Mouse (Mus musculus) left cerebral cortex, adult 11 months (tissue): ENCODE measurements around the gene Rpl18a.
"Not testable (repeated sequence)": the region's sequence is repeated elsewhere in the genome, so short reads cannot be mapped to it uniquely, and the experiment has no call there.

ENCODE experiments used
- DNase-seq: peaks from one replicate; pipeline ENCODE4 v3.0.0; 2022; ENCODE audit warnings: low spot score

The Rpl18a gene

DNA sequence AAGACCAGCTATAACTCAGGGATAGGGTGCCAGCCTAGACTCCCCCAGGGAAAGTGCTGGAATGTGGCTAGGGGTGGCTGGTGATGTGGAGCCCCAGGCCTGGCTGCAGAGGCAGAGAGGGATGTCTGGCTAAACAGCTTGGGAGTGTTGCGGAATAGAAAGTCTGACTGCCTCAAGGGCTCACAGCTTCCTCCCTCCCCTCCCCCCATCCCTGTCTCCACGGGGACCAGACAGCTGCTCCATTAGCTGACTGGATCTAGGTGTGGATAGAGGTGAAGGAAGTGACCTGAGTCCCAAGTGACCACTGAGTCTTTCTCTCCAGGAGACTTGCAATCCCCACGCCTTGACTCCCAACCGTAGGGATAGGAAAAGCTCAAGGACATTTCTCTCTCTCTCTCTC is 5.9 kb upstream of the Rpl18a start:
- no peak for DNase-seq

DNA sequence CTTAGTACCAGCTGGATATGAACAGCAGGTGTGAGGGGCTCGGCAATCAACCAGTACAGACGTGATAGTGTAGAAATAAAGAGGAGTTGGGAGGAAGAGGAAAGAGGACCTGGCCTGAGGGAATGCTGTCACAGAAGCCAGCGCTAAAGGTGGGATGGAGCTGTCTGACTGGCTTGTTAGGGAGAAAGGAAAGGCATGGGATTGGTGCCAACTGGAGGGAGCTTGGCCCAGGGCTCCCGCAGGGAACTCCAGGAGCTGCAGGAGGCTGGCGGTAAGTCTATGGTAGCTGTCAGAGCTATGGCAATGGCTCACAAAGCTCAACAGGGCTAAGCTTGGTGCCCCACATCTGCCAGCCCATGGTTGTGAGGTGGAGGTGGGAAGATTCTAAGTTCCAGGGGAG is 5.0 kb upstream of the Rpl18a start:
- DNase-seq: no peak

DNA sequence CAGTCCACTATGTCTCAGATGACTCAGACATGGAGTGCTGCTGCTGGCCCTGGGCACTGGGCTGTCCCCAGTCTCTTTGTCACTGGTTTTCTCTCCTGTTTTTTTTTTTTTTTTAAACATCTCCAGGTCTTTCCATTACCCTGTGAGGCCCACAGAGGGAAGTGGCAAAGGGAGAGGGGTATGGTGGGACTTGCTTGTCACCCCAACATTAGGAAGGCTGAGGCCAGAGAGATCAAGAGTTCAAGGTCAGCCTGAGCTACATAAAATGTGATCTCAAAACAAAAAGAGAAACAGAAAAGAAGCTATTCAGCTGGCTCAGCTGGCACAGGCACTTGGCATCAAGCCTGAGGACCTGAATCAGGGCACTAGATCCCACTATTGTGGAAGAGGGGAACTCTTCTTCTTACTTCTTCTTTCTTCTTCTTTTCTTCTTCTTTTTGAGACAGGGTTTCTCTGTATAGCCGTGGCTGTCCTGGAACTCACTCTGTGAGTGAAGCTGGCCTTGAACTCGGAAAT is 3.7 kb upstream of the Rpl18a start:
- no peak for DNase-seq

DNA sequence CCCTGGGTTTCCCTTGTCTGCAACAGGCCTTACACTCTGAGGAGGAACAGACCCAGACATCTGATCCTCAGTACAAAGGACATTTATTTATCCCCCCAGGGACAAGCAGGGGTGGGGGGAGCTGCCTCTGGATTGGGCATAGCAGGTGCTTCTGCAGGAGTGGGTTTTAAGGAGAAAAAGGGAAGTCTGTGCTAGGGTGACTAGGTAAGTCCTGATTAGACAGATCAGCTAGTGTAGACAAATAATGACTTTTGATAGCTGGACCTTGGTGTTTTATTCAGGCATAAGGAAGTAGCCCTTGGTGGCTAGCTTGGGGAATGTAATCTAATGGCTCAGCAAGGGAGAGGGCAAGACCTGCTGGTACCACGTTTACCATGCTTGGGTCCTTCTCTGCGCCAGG is 2.0 kb upstream of the Rpl18a start:
- DNase-seq: no peak

DNA sequence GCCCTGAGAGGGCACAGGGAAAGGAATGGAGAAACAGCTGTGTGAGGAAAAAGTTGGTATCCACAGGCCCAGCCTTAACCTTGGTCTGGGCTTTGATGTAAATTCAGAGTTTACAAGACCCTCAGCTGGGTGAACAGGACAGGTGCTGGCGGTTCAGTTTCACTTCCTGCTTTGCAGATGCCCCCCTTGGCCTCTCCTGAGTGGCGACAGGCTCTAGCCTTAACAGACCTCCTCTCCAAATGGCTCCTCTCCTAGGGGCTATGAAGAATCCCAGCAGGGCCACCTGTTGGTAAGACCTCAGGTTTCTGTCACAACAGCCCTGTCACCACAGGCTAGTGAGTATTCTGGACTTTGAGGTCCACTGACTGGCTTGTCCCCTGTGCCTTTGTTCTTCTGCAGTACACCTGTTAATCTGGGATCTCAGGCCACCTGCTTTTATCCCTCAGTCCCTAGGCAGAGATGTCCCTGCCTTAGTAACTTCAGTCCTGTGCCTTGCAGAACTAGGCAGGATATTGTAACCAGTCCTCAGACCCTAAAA is 1.5 kb upstream of the Rpl18a start:
- DNase-seq: no peak

DNA sequence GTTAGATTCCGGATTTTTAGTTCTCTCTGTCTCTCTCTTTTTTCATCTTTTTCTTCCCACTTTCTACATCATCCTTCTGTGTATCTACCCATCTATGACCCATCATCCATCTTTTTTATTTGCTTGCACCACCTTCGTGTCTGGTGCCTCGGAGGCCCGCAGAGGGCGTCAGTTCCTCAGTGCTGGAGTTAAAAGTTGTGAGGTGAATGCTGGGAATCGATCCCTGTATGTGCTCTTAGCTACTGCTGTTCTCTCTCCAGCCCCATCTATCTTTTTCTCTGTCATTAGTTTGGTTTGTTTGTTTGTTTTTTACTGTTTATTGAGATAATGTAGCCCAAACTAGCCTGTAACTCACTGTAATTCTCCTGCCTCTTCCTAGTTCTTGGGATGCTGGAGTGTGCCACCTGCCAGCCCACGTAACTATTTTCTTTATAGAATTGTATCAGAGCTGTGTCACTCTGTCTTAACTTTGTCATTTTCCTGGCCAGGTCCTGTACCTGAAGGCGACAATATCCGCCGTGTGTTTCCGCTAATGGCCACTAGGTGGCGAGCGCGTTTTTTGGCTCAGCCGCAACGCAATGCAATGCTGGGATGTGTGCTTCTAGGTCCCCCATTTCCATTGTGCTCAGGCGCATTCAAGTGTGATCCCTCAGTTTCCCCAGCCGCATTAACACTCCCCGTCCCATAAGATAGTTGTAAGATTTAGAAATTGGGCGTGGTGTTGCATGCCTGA is 635 bp upstream of the Rpl18a start:
- DNase-seq: peak; percentile 74

DNA sequence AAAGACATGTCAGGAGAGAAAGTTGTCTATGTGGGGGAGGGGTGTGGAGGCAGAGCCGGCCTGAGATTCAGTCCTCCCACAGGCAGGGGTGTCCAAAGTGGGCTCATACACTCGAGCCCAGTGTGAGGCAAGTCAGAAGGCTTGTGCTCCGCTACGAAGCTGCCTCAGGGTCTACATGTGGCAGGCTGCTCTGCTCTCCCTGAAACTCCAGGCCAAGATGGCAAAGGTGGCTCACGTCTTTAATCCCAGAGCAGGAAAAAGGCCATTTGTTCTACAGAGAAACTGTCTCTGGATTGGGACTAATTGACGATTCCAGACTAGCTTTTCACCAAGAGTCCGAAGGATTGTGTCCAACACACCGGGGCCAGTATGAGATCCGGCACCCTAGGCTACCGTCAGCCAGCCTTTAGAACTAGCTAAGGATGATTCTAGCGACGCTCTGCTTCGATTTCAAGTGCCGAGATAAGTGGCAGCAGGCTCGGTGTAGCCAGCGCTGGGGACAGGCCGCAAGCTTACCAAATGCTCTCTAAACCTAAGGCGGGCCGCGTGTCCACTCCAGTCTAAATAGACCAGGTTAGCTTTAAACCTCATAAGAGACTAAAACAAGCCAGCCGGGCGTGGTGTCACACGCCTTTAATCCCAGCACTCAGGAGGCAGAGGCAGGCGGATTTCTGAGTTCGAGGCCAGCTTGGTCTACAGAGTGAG is 744 bp downstream of the Rpl18a start:
- DNase-seq: no peak

DNA sequence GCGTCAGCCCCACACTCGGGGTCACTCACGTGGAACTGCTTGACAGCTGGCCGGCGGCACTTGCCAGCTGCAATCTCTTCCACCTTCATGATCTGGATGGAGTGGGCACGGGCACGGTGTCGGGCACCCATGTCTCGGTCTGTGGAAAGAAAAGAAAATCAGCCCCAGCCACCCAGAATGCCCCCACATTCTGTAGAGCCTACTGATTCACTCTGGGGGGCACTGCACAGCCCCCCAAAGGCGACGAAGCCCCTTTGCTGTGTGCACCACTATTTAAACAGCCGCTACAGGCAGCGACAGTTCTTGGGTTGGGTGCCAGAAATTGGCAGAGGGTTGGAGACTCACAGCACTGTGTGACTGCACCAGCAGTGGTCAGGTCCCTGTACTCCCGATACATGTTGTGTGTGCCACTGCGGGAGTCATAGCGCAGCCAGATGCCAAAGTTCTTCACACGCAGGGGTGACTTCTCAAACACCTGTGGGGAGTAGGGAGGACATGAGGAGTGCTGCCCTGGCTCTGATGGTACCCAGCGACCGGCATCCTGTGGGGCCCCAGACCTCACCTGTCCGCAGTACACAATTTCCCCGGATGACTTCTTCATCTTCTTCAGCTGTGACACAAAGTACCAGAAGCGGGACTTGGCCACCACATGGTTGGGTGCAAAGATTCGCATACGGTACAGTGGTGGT is 1.5 kb downstream of the Rpl18a start:
- not testable (repeated sequence) for DNase-seq

DNA sequence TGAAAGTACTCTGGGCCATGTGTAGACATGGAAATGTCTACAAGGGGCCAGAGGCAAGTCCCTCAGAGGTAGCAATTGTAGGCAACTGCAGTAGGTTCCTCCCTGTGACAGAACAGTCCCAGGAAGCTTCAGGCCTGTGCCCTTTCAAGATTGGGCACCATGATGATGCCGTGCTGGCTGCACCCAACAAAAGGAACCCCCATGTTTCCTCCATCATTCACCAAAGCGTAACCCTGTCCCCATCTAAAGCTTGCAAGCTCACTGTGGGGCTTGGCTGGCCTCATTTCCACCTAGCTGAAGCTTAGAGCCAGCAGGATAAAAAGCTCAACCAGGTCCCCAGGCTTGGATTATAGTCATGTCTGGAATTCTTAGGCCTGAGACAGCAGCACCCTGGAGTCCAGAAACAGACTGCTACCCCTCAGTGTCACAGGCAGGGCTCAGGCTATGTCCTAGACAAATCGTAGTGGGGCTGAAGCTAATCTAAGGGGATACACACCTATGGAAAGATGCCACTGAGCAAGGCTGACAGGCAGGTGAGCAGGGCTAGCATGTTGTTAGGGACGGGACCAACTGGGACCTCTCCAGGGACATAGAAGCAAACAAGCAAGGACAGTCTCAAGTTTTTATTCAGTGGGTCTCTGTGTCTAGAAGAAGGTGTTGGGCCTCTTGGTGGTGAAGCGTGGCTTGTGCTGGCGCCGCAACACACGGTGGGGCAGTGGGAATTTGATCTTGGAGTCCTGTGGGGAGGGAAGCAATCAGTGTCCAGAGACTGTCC is 2.3 kb downstream of the Rpl18a start:
- DNase-seq: no peak

DNA sequence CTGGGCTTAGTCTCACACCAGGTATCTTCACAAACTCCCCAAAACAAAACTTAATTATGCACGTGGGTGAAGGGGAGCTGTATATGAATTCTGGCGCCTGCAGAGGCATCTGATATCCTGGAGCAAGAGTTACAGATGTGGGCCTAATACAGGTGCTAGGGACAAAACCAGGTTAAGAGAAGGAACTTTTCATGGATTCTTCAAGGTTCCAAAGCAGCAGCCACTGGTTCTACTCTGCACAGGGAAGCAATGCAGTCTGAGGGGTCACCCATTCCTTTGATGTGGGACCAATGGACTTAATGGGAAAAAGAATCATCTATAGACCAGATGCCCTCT is 2.9 kb downstream of the Rpl18a start:
- no peak for DNase-seq

DNA sequence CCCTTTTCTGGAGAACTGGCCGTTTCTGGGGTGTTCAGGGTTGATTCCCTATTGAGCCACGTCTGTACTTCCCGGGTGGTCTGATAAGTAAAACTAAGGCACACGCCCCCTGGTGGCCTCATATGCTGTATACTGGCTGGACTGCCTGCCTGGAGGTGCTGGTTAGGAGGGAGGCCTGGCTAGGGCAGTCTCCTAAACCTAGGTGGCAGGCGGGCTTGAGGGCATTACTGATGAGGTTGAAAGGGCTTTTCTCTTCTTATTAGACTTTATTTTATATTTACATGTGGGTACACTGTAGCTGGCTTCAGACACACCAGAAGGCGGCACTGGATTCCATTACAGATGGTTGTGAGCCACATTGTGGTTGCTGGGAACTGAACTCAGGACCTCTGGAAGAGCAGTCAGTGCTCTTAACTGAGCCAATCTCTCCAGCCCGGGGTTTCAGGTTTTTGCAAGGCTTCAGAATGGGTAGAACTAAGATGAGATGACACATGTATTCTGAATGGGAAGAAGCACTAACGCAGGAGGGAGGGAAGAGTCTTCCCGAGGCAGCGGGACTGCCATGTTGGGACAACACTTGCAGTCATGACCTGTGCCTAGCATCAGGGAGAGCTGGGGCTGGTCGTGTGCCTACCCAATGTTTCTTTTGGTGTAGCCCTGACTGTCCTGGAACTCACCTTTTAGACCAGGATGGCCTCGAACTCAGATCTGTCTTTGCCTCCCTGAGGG is 3.4 kb downstream of the Rpl18a start:
- DNase-seq: no peak

DNA sequence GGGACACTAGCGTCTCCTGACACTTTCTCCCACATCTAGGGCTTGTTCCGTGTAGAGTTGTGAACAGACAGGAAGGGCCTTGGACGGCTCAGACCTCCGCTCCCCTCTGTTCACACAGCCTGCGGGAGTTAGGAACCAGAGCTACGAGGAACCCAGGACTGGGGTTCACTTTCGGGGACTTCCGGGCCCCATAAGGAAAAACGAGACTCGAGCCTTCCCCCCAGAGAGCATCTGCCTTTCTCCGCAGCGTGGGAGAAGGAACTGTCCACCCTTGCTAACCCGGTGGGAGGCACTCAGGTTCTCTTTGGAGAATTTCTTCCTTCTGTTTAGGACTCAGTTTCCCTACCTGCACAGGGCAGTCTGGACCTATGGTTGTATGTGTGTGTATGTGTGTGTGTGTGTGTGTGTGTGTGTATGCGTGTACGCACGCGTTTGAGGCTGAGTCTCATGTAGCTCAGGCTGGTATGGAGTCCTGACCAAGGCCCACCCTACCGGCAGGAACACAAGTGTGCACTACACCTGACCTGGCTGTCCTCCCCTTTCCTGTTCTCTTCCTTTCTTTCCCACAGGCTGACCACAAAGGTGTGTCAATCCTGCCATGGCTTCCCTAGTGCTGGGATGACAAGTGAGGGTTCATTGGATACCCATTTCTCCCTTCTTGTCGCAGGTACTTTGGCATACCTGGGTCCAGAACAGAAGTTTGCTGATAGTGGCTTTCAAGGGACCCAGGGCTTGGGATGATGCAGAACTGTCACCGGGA is 4.1 kb downstream of the Rpl18a start:
- no peak for DNase-seq

DNA sequence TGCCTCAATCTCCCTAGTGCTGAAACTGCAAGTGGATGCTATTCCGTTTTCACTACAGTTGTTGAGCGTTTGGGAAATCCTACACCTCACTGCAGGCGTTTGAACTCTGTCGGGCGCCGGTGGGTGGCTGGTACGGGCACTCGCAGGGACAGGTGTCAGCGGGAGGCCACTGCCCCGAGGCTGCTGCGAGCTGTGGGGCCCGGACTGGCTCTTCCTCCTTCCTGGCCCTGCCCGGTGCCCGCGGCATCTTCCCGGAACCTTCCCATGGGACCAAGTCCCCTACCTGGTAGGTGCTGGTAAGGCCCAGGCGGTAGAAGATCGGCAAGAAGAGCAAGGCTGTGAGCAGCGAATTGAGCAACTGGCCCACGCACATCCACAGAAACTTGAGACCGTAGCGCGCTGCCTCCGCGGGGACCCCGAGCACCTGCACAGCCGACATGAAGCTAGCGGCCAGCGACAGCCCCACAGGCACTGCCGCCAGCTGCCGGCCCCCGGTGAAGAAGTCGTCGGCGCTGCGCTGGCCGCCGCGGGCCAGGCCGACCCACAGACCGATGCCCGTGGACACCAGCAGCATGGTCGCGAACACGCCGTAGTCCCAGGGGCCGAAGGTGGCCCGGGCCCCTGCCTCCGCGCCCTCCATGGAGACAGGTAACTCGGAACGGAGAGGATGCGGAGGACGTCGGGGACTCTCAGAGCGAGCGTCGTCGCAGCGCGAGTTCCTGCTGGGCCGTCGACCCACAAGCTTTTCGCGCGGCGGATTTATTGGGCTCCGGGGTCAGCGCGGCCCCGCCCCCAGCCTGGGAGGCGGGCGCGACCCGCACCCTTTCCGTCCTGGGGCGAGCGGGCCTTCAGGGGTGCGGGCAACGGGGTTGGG is 5.0 kb downstream of the Rpl18a start, which contains the start of gene Slc5a5:
TSS of gene Slc5a5 (minus strand) at position 736 of the 874 bp plus-strand sequence.
- DNase-seq: no peak

DNA sequence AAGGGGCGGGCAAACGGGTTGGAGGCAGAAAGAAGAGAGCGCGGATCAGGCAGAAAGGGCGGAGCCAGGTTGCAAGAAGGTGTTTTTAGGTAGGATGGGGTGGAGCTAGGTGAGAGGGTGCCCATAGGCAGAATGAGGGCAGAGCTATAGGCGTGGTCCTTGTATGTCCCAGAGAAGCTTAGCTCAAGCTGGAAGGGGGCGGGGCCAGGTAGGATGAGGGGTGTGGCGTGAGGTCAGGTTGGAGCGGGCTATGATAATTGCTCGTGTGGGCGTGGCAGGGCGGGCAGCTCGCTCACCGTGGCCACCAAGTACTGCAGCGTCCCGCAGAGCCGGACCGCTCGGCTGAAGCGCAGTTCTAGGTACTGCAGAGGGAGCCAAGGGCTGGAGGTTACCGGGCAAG is 5.9 kb downstream of the Rpl18a start:
- DNase-seq: no peak

DNA sequence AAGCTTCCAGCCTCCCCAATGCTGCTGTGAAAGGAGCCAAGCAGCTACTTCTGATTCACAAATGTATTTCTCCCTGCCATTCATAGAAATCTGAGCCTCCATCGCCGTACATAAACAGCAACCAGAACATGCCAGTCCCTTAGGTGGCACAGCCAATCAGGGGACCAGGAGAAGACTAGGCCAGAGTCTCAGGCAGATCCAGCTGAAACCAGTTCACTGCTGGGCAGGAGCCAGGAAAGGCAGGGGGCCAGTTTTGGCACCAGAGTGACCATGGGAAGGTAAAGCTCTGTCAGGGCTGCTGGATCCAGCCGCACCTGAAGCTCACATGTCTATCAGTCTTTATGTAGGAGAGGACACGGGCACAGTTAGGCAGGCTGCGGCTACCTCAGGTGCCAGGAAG is 6.6 kb downstream of the Rpl18a start:
- no peak for DNase-seq

DNA sequence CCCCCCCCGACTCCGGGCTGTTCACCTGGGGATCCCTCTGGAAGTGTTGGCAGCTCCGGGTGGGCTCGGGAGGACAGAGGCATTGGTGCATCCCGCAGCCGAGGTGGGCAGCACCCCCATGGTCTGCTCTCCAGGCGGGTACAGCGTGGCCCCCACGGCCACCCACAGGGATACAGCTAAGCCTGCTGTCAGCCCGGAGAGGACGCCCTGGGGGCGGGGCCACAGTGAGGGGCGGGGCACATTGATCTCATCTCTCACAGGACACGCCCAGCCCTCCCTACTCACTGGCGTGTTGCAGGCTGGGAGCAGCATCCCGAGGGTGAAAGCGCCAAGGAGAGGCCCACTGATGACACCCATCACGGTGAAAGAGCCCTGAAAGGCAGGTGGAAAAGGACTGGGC is 9.5 kb downstream of the Rpl18a start:
- DNase-seq: no peak

DNA sequence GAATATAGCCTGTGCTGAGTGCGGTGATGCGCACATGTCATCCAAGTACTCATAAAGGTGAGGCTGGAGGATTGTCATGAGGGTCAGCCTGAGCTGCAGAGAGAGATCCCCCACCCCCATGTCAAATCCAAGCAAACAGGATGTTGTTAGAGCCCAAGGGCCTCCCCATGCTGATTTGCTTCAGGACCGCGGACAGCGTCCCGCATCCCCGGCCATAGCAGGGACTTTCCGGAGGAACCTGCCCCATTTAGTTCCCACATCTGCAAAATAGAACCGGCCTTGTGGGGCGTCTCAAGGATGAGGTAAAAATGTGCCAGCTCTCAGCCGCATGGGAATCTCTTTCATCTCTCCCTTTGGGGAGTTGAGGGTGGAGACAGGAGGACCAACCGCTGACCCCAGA is 11.6 kb downstream of the Rpl18a start:
- DNase-seq: no peak

DNA sequence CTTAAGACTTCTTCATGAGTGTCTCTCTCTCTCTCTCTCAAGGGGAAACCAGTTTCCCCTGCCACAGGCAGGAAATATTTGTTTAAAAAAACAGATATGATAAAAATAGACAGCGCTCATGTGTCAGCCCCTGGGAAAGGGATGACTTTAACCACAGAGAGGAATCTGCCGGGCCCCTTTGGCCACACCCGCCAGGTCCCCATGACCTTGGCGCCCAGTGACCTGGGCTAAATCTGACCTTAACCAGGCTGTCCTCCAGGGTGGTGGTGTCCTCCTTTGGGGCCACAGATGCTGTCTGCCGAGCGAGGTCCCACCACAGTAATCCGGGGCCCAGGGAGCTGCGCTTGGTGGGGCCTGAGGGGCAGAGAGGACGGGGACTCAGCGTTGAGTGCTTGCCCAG is 12.5 kb downstream of the Rpl18a start:
- DNase-seq: no peak

DNA sequence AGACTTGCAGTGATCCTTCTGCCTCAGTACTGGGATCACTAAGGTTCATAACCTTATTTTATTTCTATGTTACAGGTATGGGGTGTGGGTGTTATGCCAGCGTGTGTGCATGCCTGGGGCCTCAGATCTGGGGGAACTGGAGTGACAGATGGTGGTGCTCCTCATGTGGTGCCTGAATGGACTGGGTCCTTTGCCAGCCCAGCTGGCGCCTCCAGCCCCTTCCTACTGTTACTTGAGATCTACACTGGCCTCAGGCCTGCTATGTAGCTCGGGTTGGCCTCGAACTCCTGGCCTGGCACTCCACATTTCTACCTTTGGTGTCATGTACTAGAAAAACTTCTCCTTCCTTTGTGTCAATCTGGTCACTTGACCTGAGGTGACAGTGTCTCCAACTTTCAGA is 13.0 kb downstream of the Rpl18a start:
- no peak for DNase-seq

DNA sequence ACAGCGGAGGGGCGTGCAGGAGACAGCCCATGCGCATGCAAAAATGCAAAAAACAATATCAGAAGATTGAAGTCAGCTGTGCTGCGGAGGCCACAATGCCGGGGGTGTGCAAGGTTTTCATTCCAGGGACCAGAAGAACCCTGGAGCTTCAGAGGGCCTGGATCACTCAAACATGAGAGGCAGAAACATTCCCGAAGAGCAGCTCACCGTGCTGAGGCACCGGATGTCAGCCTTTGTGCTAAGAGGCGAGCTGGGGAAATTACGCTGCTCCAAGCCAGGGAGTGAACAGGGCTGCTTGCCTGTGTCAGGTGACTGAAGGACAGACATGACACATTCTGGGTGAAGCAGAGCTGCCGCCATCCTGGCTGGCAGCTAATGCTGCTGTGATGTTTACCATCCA is 16.7 kb downstream of the Rpl18a start:
- no peak for DNase-seq
